Mouse (Mus musculus): ENCODE data around the gene Krtap13-1.
"Not testable (repeated sequence)": the region's sequence is repeated elsewhere in the genome, so short reads cannot be mapped to it uniquely, and the experiment has no call there.

DNA sequence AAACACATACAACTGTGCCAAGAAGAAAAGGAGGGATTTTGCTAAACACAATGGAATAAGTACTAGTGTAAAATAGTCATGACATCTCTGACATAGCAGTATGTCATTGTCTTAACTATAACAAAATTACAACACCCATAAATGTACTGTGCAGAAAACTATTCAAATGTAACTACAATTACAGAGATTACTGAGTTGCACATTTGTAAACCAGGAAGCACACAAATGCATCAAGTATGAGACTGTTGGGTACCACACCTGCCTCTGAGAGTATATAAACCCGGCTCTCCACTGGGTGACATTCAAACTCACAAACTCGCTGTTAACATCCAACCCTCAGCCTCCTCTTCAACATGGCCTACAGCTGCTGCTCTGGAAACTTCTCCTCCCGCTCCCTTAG is 29.9 kb downstream of the Krtap13-1 start, which contains the start of gene 2310034C09Rik:
- not testable (repeated sequence) for TF ChIP-seq POLR2A (IDR thresholded peaks at IDR 0.05; ENCODE audit: insufficient read length, low read depth); POLR2AphosphoS2 (IDR thresholded peaks at IDR 0.05; ENCODE audit: insufficient read length, low read depth); USF1 (IDR thresholded peaks at IDR 0.05; ENCODE audit: low read depth); MAX (IDR thresholded peaks at IDR 0.05; ENCODE audit: low read depth); TCF12 (IDR thresholded peaks at IDR 0.05; ENCODE audit: insufficient read depth, poor library complexity, severe bottlenecking)

Data from myocyte (in vitro differentiated cells).